Mouse (Mus musculus) bone marrow macrophage, adult 2 months (primary cell): ENCODE results near the gene Nradd.

ENCODE experiments used
- CTCF ChIP-seq: IDR thresholded peaks from 2 replicates; pipeline ENCODE4 v1.5.1; 2012; ENCODE audit warnings: low read depth, mild to moderate bottlenecking, low read length, moderate library complexity
- POLR2A ChIP-seq: IDR thresholded peaks from 2 replicates; pipeline ENCODE4 v1.6.1; 2012; ENCODE audit warnings: mild to moderate bottlenecking, low read depth, low read length, borderline replicate concordance

- no peak for TF ChIP-seq CTCF
- TF ChIP-seq POLR2A = no peak
Measured at GRCm38 (mm10) chr9:110582161-110582560, 42.1 kb downstream of the Nradd start.
